Mouse (Mus musculus) heart, postnatal 0 days (tissue): ENCODE measurements around the gene Kctd15. TPM values are rescaled to one million over a fixed set of nuclear protein-coding genes. Genes with fewer than 3 reads are reported as not detected.

Experiments
- ATAC-seq: fragments of 200-750 bp; cut with Nextera tagmentation; 2 replicates; pipeline ENCODE4 v1.8.0; 2017; ENCODE audit warnings: low read depth, moderate number of reproducible peaks, moderate library complexity; ENCODE audit not compliant: insufficient read depth
- DNase-seq: peaks from one replicate; pipeline ENCODE4 v3.0.0-alpha.2; 2016; ENCODE audit warnings: low spot score
- H3K27ac ChIP-seq: fragments of 300-500 bp; sonication (generic); 2 replicates; pipeline ENCODE4 v1.5.1; 2014; ENCODE audit warnings: low read depth, mild to moderate bottlenecking
- H3K27me3 ChIP-seq: fragments of 300-500 bp; sonication (generic); 2 replicates; pipeline ENCODE4 v1.6.1; 2014; ENCODE audit warnings: low read length, mixed read lengths; ENCODE audit not compliant: control insufficient read depth, insufficient read depth
- H3K36me3 ChIP-seq: fragments of 300-500 bp; sonication (generic); replicated peaks from 2 replicates; pipeline ENCODE4 v1.6.1; 2014; ENCODE audit warnings: low read length, mixed read lengths; ENCODE audit not compliant: control insufficient read depth, insufficient read depth
- H3K4me1 ChIP-seq: fragments of 300-500 bp; sonication (generic); 2 replicates; pipeline ENCODE4 v1.6.1; 2014; ENCODE audit warnings: antibody characterized with exemption; ENCODE audit not compliant: control insufficient read depth, insufficient read depth
- H3K4me2 ChIP-seq: fragments of 300-500 bp; sonication (generic); 2 replicates; pipeline ENCODE4 v1.6.1; 2014; ENCODE audit warnings: low read depth, mild to moderate bottlenecking, low read length, moderate library complexity
- H3K4me3 ChIP-seq: fragments of 300-500 bp; sonication (generic); 2 replicates; pipeline ENCODE4 v1.5.1; 2014; ENCODE audit warnings: low read depth, low read length
- H3K9ac ChIP-seq: fragments of 300-500 bp; sonication (generic); replicated peaks from 2 replicates; pipeline ENCODE4 v1.6.1; 2014; ENCODE audit warnings: low read depth, low read length, mixed read lengths
- H3K9me3 ChIP-seq: fragments of 300-500 bp; sonication (generic); replicated peaks from 2 replicates; pipeline ENCODE4 v1.6.1; 2016; ENCODE audit warnings: low read length; ENCODE audit not compliant: control insufficient read depth
- CTCF ChIP-seq: IDR thresholded peaks from 2 replicates; pipeline ENCODE4 v1.5.1; 2016; ENCODE audit warnings: antibody characterized with exemption, control low read depth, low read depth
- EP300 ChIP-seq: IDR thresholded peaks from 2 replicates; pipeline ENCODE4 v1.6.1; 2016; ENCODE audit warnings: antibody characterized with exemption, low read depth
- WGBS: fragments of 180-500 bp; shearing (Covaris S2); extraction: QIAGEN DNeasy Blood & Tissue Kit; methylation state at CpG from one replicate; pipeline ENCODE4 v1.1.7; 2014; 5-methylcytosine and 5-hydroxymethylcytosine counted together
- polyA plus RNA-seq: library from polyadenylated mRNA; unstranded; fragments of >200 nt; fragmentation: Nextera tagmentation; extraction: Ambion mirVana; gene quantifications from 2 replicates; pipeline ENCODE4 v1.2.1, GENCODE M21; 2015
- total RNA-seq: library from RNA; depleted of rRNA; stranded (reverse); fragments of >200 nt; gene quantifications from 2 replicates; pipeline ENCODE4 v1.2.3, GENCODE M21; 2014; ENCODE audit warnings: low replicate concordance

Gene Kctd15
- total and polyA plus RNA-seq, 2 experiments from 2014 or later: 0.78 to 5.9 TPM

DNA sequence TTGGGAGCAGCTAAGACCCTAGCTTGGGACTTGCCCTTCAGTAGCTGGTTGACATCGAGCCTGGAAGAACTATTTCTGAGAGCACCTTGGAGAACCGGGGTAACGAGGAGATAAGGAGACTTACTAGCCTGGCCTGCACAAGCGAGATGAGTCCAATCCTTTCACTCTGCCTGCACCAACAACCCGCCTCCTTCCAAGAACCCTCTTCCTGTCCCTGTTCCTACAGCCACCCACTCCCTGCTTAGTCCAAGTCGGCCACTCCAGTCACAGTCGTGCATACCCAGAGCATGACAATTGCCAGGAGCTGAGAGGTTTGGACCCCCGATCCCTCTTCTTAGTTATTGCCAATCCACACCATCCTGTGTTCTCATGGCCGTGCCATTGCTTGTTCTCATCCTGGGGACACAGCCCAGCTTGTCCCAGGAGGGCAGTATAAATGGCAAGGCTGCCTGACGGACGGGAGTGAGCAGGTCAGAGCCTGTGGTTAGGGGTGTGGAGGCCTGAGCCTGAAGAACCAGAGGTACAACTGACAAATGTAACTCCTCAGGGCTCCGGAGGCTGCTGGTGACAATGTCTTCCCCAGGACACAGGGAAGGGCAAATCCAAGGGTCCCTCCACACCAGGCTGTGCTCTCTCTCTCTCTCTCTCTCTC is 10.3 kb downstream of the Kctd15 start:
- DNase-seq (no peak), ATAC-seq (no peak)
- TF ChIP-seq CTCF (no peak), EP300 (no peak)
- H3K36me3 ChIP-seq: no peaks in the 10 kb centered on the region
- no peak overlapping the region for H3K9ac ChIP-seq
- no peak overlapping the region for H3K4me2 ChIP-seq
- H3K27ac ChIP-seq: no peak overlapping the region
- H3K27me3 ChIP-seq: no peaks in the 10 kb centered on the region
- H3K4me1 ChIP-seq: no peaks in the 10 kb centered on the region
- WGBS: 77% methylated on average over 12 of the region's 12 CpGs
- no peak overlapping the region for H3K4me3 ChIP-seq
- H3K9me3 ChIP-seq: no peaks in the 10 kb centered on the region

DNA sequence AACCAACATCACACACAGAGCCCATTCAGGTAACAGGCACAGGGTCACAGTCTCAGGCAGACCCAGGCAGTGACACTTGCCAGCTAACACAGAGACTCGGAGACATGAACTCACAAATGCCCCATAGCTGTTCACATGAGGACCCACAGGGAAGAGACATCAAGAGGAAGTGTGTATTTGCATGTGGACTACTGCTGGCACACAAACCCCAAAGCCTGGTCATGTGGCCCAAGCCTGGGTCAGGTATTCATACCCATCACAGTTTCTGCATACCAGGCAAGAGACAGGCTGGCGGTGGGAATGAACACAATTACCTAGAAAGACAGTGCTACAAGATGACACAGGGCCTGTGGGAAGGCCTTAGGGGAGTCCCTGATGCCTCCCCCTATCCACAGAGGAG is 10.9 kb downstream of the Kctd15 start:
- Histone ChIP-seq H3K27me3 (no peaks in the 10 kb centered on the region), H3K4me1 (no peaks in the 10 kb centered on the region), H3K27ac (no peak overlapping the region), H3K9ac (no peak overlapping the region), H3K4me2 (no peak overlapping the region), H3K4me3 (no peak overlapping the region), H3K9me3 (no peaks in the 10 kb centered on the region), H3K36me3 (no peaks in the 10 kb centered on the region)
- DNase-seq (no peak), ATAC-seq (no peak)
- TF ChIP-seq EP300: no peak
- TF ChIP-seq CTCF: no peak
- 90% methylated on average over 2 of the region's 2 CpGs for WGBS

DNA sequence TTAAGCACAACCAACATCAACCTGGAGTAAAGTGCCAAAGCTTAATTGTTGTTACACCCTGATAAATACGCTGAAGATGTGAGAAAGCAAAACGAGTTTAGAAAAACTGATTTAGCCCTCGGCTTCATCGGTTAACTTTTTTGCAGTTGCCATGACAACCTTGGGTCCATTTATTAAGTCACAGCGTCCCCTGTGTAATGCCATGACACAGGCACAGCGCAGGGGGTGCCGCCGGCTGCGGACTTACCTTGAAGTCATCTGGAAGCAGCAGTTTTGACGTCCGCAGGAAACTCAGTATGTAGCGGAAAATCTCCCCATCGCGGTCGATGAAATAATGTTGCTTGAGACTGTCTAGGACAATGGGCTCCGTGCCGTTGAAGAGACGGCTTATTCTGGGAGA is 11.9 kb downstream of the Kctd15 start:
- Histone ChIP-seq H3K36me3 (no peaks in the 10 kb centered on the region), H3K4me2 (no peak overlapping the region), H3K4me1 (no peaks in the 10 kb centered on the region), H3K27me3 (no peaks in the 10 kb centered on the region), H3K4me3 (no peak overlapping the region), H3K9ac (no peak overlapping the region), H3K9me3 (no peaks in the 10 kb centered on the region), H3K27ac (no peak overlapping the region)
- ATAC-seq (no peak), DNase-seq (no peak)
- 90% methylated on average over 18 of the region's 18 CpGs for WGBS
- no peak for TF ChIP-seq EP300
- no peak for TF ChIP-seq CTCF

DNA sequence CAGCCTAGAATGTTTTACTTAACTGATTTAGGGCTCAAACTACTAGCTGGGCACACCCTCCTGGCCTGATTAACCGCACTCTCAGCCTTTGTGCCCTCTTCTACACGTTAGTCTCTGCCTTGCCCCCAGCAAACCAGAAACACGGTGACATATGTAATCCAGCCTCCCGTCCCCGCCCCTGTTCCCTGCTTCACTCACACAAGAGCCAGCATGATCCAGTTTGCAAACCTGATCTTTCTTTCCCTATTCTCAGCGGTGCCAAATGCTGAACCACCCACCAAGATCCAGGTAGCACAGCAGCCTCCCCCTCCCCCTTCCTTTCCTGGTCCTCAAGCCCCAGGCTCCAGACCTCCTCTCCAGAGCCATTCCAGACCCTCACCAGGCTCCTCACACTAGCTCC is 13.2 kb downstream of the Kctd15 start:
- ATAC-seq (no peak), DNase-seq (no peak)
- H3K4me1 ChIP-seq: no peaks in the 10 kb centered on the region
- no peak overlapping the region for H3K4me2 ChIP-seq
- no peak overlapping the region for H3K27ac ChIP-seq
- no peak overlapping the region for H3K4me3 ChIP-seq
- H3K9me3 ChIP-seq: no peaks in the 10 kb centered on the region
- no peak for TF ChIP-seq EP300
- no peak for TF ChIP-seq CTCF
- no peaks in the 10 kb centered on the region for H3K27me3 ChIP-seq
- no peak overlapping the region for H3K9ac ChIP-seq
- WGBS: 73% methylated on average over 6 of the region's 6 CpGs
- H3K36me3 ChIP-seq: no peaks in the 10 kb centered on the region

DNA sequence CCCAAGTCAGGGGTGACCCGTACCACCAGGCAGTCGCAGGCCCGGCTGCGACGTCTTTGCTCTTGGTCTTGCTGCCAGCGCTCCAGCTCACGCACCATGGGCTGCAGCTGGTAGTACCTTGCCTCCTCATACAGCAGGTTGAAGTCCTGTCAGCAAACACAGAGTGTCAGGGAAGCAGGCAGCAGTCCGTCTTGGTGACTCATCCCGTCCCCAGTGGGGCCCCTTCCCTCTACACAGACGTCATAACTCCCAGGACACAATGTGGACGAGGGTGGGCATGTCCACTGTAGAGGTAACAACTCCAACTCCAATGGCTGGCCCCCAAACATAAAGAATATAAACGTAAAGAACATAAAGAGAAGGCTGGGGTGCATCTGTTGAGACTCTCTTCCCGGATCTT is 14.6 kb downstream of the Kctd15 start:
- H3K4me1 ChIP-seq: no peaks in the 10 kb centered on the region
- H3K27ac ChIP-seq: no peak overlapping the region
- TF ChIP-seq CTCF (no peak), EP300 (no peak)
- no peak overlapping the region for H3K4me2 ChIP-seq
- no peak for ATAC-seq
- no peaks in the 10 kb centered on the region for H3K27me3 ChIP-seq
- WGBS: 56% methylated on average over 13 of the region's 13 CpGs
- no peaks in the 10 kb centered on the region for H3K9me3 ChIP-seq
- H3K4me3 ChIP-seq: no peak overlapping the region
- H3K9ac ChIP-seq: no peak overlapping the region
- no peaks in the 10 kb centered on the region for H3K36me3 ChIP-seq
- DNase-seq: no peak

DNA sequence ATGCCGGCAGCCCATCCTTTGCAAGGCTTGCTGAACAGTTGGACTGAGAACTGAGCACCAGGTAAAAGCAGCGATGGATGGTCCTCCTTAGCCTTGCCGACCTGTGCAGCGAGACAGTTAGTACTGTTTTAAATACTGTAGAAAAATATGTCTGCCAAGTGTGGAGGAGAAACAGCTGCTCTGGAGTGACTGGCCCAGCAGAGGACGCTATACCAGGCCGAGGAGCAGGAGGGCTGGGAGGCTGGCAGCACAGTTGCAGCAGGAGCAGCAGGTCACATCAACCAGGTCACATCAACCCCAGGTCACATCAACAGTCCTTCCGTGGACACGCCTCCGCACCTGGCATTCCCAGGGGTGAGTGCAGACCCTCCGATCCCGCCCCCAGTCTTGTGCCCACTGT is 16.7 kb downstream of the Kctd15 start:
- Histone ChIP-seq H3K9ac (no peak overlapping the region), H3K9me3 (no peaks in the 10 kb centered on the region), H3K4me1 (no peaks in the 10 kb centered on the region), H3K27me3 (no peaks in the 10 kb centered on the region), H3K36me3 (no peaks in the 10 kb centered on the region), H3K27ac (no peak overlapping the region), H3K4me2 (no peak overlapping the region), H3K4me3 (no peak overlapping the region)
- ATAC-seq (no peak), DNase-seq (no peak)
- TF ChIP-seq CTCF (no peak), EP300 (no peak)
- 88% methylated on average over 11 of the region's 11 CpGs for WGBS
